Mouse (Mus musculus) brain, embryonic 14.5 days (tissue): ENCODE results near the gene Mtrex.

ENCODE experiments used
- CTCF ChIP-seq: fragments of 200-500 bp; IDR thresholded peaks from 2 replicates; pipeline ENCODE4 v1.5.1; 2012; ENCODE audit warnings: inconsistent platforms, mild to moderate bottlenecking, moderate library complexity, borderline replicate concordance; ENCODE audit not compliant: insufficient read depth, insufficient read length; ENCODE audit errors: extremely low read depth
- POLR2A ChIP-seq: fragments of 200-500 bp; IDR thresholded peaks from 2 replicates; pipeline ENCODE4 v1.6.1; 2012; ENCODE audit warnings: mild to moderate bottlenecking, inconsistent platforms, borderline replicate concordance; ENCODE audit not compliant: poor library complexity, insufficient read depth, insufficient read length, severe bottlenecking; ENCODE audit errors: extremely low read depth

- TF ChIP-seq POLR2A, result no peak
- no peak for TF ChIP-seq CTCF
Measured at GRCm38 (mm10) chr13:112963081-112963480, 35.9 kb upstream of the Mtrex start.
